Mouse (Mus musculus): ENCODE results near the gene Numbl.

Numbl gene

DNA sequence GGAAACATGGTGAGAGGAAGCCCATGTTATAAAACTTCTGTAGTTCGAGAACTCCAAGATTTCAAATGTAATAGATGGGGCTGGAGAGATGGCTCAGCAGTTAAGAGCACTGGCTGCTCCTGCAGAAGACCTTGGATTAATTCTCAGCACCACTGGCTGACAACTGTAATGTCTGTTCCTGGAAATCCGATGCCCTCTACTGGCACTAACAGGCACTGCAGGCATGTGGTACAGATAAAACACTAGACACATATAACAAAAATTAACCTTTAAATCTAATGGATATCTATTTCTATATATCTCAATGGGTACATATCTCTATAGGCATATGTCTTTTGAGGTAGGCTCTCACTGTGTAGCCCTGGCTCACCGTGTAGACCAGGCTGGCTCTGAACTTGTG is 56.2 kb downstream of the Numbl start:
- in situ Hi-C loops (cut with MboI; ENCODE audit: unreplicated experiment in 2 of 2) = no loop called here

DNA sequence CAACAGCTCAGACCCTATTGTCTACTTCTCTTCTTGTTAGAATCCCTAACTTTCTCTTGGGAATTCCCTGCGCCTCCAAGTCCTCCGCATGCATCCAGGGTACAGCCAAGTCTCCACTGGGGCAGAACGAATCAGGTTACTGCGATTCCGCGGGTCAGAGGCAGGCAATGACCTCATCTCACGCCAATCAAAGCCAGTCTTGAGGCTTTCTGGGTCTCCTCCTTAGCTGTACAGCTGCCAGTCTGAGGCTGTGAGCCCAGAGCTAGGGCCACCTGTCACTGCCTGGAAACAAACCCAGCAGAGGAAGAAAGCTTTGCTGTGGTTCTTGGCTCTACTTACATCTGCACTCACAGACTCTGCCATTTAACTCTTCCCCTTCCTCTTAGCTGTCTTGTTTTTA is 57.7 kb downstream of the Numbl start:
- in situ Hi-C loops (cut with MboI; ENCODE audit: unreplicated experiment in 2 of 2) = no loop called here

DNA sequence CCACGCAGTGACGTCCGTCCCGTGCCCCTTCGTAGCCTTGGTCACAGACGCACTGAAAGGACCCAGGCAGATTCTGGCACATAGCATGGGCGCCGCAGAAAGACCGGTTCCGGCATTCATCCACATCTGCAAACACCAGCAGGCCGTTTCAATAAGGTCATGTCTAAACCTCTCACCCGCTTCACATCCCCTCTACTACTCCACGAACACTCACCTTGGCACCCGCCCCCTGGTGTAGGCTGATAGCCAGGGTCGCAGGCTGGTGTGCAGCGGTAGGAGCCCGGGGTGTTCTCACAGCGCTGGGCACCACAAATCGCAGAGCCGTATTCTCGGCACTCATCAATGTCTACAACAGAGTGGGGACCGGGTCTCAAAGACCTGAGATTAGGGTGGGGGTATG is 61.2 kb downstream of the Numbl start:
- in situ Hi-C loops (cut with MboI; ENCODE audit: unreplicated experiment in 2 of 2) = no loop called here

DNA sequence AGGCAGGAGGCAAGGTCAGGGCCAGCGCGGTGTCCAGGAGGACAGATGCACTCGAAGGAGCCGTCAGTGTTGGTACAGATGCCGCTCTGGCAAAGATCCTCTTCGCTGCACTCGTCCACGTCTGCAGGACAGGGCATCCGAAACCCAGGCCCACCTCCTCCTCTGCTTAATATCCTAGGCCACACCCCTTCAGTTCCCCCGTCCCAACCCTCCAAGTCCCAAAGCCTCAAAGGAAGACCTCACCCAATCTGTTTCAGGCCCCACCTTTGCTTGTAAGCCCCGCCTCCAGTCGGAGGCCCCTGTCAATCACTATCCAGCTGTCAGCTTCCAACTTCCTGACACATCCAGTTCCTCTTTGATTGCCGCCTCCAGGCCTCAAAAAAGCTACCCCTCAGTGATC is 64.1 kb downstream of the Numbl start:
- in situ Hi-C loops (cut with MboI; ENCODE audit: unreplicated experiment in 2 of 2) = no loop called here

DNA sequence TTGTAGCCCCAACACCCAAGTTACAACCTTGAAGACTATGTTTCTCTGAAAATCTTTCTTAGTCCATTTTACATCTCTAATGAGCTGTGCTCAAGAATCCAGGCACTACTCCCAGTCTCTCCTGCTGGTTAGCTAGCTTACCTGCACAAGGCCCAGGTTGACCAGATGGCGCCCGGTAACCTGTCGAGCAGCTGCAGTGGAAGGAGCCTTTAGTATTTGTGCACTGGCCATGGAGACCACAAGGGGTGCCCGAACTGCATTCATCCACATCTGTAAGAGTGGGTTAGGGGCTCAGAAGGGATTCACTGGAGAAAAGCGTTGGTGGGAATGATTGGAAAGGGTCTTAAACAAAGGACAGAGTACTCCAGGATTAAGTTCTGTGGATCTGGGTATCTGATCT is 64.8 kb downstream of the Numbl start:
- in situ Hi-C loops (cut with MboI; ENCODE audit: unreplicated experiment in 2 of 2) = no loop called here

DNA sequence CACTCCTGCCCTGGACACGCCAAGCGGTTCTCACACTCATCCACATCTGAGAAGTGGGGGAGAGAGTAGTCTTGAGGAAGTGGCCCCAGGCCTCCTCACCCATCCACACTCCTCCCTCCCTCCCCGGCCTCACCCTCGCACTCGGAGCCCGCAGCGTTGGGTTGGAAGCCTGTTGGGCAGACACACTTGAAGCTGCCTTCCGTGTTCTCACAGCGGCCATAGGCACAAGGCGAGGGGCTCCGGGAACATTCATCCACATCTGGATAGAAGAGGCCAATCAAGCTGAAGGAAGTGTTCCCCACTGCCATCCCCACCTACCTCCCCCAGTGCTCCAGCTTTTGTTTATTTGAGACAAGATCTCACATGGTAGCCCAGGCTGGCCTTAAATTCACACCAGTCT is 65.9 kb downstream of the Numbl start:
- in situ Hi-C loops (cut with MboI; ENCODE audit: unreplicated experiment in 2 of 2) = no loop called here

DNA sequence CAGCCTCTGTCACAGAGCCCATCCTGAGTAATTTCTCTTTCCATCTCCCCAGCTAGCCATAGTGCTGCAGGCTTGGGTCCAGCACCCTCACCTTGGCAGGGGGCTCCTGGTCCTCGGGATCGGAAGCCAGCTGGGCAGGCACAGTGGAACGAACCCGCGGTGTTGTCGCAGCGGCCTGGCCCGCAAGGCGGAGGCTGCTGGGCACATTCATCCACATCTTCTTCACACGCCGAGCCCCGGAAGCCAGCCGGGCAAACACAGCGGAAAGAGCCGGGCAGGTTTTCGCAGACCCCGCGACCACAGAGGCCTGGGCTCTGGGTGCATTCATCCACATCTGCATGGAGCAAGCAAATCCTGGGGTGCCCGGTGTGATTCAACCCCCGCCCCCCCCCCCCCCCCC is 66.7 kb downstream of the Numbl start:
- in situ Hi-C loops (cut with MboI; ENCODE audit: unreplicated experiment in 2 of 2) = no loop called here

DNA sequence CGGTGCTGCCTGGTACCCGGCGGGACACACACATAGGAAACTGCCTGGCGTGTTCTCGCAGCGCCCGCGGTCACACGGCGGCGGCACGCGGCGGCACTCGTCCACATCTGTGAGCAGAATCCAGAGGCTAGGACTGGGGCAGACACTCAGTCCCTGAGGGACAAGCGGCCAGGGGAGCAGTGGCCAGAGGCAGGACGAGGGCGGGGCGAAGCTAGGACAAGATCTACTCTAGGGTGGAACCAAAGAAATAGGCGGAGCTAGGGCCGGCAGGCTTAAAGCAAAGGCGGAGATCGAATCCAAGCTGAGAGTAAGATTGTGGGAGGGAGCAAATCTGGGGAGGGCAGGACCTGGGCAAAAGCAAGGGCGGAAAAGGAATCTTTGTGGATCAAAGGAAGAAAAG is 67.5 kb downstream of the Numbl start:
- in situ Hi-C loops (cut with MboI; ENCODE audit: unreplicated experiment in 2 of 2) = no loop called here

DNA sequence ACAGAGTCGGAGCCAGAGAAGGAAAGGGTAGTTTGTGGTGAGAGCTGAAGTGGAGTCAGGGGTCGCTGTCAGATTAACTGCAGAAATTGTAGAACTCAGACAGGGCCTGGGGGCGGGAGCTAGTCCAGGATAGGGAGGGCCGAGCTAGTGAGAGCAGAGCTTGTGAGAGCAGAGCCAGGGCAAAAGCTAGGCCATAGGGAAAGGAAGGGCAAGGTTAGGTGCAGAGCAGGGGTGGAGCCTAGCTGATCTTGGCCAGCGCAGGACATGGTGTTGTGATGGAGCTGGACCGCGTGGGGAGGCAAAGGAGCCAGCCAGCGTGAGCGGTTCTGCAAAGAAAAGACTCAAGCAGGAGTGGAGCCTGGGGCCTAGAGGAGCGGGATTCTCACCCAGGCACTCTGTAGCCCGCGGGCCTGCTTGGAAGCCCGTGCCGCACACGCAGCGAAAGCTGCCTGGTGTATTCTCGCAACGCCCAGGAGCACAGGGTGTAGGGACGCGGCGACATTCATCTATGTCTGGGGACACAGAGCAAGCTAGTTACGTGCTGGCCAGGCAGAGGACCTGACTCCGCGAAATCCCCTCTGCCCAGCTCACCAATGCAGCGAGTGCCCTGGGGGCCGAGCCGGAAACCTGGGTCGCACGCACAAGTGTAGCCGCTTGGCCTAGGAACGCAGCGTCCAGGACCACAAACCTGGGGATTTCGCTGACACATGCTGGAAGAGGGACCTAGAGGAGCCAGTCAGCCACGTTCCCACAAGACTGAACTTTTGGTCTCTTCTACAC is 68.1 kb downstream of the Numbl start:
- in situ Hi-C loops (cut with MboI; ENCODE audit: unreplicated experiment in 2 of 2) = no loop called here

DNA sequence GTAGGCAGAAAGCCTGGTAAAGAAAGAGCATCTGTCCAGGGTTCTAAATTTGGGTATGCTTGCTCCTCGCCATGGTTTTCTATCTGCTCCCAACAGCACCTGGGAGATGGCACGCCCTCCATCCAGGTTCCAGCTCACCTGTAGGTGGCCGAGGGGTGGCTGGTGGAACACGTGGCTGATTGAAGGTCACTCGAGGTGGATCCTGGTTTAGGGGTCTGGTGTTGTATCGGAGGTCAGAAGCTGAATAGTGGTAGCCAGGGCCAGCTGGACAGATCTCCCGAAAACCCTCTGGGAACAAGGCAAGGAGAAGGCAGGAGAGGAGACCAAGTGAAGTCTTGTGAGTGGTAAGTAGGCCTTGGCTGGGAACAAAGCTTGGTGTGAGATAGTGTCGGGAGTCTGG is 69.3 kb downstream of the Numbl start:
- in situ Hi-C loops (cut with MboI; ENCODE audit: unreplicated experiment in 2 of 2) = no loop called here

DNA sequence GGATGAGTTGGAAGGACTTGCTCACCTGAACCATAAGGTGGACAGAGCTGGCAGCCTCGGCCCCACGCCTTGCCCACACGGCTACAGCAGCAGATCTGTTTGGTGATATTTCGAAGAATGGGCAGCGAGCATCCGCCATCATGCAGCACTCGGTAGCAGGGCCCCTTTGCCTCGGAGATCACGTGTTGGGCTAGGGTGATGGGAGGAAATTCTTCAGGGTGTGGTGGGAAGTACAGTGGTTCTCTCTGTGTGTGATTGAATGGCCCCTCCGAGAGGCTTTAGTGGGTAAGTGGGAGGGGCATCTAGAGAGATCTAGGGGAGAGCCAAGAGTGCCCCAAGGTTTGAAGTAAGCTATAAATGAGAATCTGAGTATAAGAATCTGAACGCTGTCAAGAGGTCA is 69.9 kb downstream of the Numbl start:
- in situ Hi-C loops (cut with MboI; ENCODE audit: unreplicated experiment in 2 of 2) = no loop called here

DNA sequence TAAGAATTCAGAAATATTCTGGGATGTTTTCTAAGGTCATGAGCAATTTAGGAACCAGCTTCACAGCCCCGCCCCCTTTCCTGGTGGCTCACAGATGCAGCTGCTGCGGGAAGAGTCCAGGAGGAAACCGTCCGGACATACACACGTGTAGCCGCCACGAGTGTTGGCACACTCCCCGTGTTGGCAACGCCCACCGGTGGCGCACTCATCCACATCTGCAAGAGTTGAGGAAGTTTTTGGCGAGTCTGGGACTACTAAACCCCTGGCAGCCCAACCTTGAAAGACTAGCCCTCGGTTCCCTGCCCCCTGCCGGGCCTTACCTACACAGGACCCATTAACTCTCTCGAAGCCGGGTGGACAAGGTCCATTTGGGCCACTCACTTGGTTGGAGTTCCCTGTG is 70.4 kb downstream of the Numbl start:
- in situ Hi-C loops (cut with MboI; ENCODE audit: unreplicated experiment in 2 of 2) = no loop called here

DNA sequence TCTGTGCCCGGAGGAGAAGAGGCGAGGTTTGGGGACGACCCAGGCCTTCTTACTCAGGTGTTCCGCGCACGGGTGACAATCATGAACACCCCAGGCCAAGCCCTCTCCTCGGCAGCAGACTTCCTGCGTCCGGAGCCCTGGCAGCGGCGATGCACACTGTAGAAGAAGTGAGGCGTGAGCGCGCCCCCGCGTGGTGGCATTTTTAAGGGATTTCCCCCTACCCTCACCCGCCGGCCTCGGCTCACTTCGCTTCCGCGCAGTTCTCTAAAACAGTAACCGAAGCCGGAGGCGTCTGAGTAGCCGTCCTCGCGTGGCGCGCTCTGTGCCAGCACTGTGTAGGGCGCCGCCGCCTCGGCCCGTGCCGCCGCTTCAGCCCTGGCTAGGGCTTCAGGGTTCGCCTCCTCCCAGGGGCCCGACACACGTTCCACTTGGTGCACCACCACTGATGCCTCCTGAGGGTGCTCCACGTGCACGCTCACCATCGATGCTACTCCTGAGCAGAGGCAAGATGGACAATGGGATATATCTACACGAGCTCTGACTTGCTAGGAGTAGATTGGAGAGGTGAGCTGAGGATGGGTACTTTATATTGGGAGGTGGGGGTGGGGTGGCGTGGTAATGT is 71.2 kb downstream of the Numbl start:
- in situ Hi-C loops (cut with MboI; ENCODE audit: unreplicated experiment in 2 of 2) = no loop called here

DNA sequence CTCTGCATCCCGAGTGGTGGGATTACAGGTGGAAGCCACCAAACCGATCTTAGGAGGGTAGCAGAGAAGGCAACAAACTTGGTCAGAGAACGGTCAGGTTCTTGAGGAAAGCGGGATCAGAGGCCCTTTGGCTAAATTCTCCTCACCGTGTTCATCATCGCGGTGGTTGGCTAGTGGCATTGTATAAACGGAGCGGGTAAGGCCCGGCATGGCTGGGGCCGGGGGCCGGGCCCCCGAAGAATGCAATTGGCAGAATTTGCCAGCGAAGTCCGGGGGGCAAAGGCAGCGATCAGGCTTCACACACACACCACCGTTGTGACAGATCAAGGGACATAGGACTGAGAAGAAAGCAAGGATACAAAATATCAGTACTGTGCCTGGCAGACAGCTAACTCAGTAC is 71.7 kb downstream of the Numbl start:
- in situ Hi-C loops (cut with MboI; ENCODE audit: unreplicated experiment in 2 of 2) = loop anchor here (5.0 to 10.0 kb wide), 4 partner anchors 165 to 1578 kb away; partner anchors contain the start of genes Hnrnpul1 (in 1 of the 2) and Prx (in 1 of the 2)

DNA sequence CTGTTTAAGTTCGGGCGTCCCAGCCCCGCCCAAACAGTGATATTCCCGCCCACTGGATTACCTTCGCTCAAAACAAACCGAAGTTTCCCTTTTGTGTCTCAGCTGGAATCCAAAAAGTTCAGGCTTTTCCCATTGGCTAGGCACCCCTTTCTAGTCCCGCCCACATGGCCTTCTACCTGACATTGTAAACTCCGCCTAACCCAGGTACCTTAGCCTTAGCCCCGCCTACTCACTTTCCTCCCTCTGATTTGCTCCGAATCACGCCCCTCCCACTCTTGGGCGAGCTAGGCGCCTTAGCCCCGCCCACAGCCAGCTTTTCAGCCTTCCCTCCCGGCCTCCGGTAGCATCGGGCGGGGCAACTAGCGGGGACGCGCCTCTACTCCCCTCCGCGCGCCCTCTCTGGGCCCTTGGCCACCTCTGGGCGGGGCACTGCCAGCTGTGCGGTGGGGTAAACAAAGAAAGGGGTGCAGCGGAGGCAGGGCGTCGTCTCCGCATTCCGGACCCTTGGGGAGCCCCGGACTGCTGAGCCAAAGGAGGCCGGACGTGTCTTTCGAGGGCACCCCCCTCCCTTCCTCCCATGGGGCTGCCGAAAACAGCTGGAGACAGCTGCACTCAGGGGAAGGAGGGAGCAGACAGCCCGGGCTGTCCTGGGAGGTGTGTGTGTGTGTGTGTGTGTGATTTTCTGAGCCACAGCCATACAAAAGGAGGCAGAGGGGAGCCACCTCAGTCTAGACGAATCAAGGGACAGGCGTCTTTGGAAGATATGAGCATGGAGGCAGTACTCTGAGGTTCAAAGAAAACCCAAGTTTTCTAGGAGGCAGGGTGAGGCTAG is 72.7 kb downstream of the Numbl start:
- in situ Hi-C loops (cut with MboI; ENCODE audit: unreplicated experiment in 2 of 2) = loop anchor here (5.0 to 10.0 kb wide), 4 partner anchors 164 to 1579 kb away; partner anchors contain the start of genes Hnrnpul1 (in 1 of the 2) and Prx (in 1 of the 2)

DNA sequence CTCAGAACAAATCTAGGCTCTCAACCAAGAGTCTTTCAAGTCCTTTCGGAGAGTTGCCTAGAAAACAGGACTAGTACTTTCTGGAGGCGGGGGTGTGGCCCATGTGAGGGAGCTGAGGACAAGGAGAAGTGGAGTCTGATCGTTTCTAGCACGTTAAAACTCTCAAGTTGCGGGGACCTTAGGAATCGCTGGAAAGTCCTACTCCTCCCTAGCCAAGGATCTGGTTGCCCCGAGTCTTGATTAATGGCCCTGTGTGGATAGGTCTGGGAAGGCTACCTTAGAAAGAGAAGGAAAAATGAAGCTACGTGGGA is 73.3 kb downstream of the Numbl start:
- in situ Hi-C loops (cut with MboI; ENCODE audit: unreplicated experiment in 2 of 2) = loop anchor here (5.0 to 10.0 kb wide), 4 partner anchors 163 to 1579 kb away; partner anchors contain the start of genes Hnrnpul1 (in 1 of the 2) and Prx (in 1 of the 2)

All from v-Abl transformed pro-B cells (cell line).